Mouse (Mus musculus) heart, adult 2 months (tissue): ENCODE results near the gene Dlat. TPM values are rescaled to one million over a fixed set of nuclear protein-coding genes. Genes with fewer than 3 reads are reported as not detected.
A peak's percentile ranks its signal among the peaks of the same experiment; 100 is the strongest.

ENCODE experiments used
- DNase-seq, 2 experiments: peaks; one replicate each; pipeline ENCODE4 v3.0.0; 2021
- H3K27ac ChIP-seq: fragments of 200-600 bp; 2 replicates; pipeline ENCODE4 v1.8.1; 2022
- H3K27me3 ChIP-seq: fragments of 200-500 bp; 2 replicates; pipeline ENCODE4 v1.6.1; 2012; ENCODE audit warnings: mild to moderate bottlenecking, low read length, inconsistent platforms, mixed read lengths; ENCODE audit not compliant: control insufficient read depth, insufficient read depth
- H3K36me3 ChIP-seq: fragments of 200-500 bp; 2 replicates; pipeline ENCODE4 v1.6.1; 2012; ENCODE audit warnings: low read length, inconsistent platforms; ENCODE audit not compliant: control insufficient read depth, insufficient read depth
- H3K4me1 ChIP-seq: fragments of 200-500 bp; 2 replicates; pipeline ENCODE4 v1.6.1; 2011; ENCODE audit warnings: low read length; ENCODE audit not compliant: control insufficient read depth, insufficient read depth
- H3K4me3 ChIP-seq: fragments of 200-600 bp; 2 replicates; pipeline ENCODE4 v1.8.1; 2022
- H3K79me2 ChIP-seq: fragments of 200-500 bp; replicated peaks from 2 replicates; pipeline ENCODE4 v1.6.1; 2012; ENCODE audit warnings: mild to moderate bottlenecking, inconsistent platforms, low read length, moderate library complexity, mixed read lengths; ENCODE audit not compliant: control insufficient read depth, insufficient read depth
- H3K9ac ChIP-seq: fragments of 200-500 bp; 2 replicates; pipeline ENCODE4 v1.6.1; 2012; ENCODE audit warnings: low read depth, mild to moderate bottlenecking, control low read depth, inconsistent platforms, low read length, mixed read lengths
- CTCF ChIP-seq: fragments of 200-600 bp; IDR thresholded peaks from 2 replicates; pipeline ENCODE4 v1.8.1; 2022; ENCODE audit warnings: antibody characterized with exemption, mild to moderate bottlenecking, moderate library complexity
- EP300 ChIP-seq: fragments of 200-500 bp; IDR thresholded peaks from 2 replicates; pipeline ENCODE4 v1.6.1; 2011; ENCODE audit warnings: low read depth, low read length, control low read depth; ENCODE audit not compliant: insufficient read depth
- POLR2A ChIP-seq: fragments of 200-500 bp; IDR thresholded peaks from 2 replicates; pipeline ENCODE4 v1.6.1; 2011; ENCODE audit warnings: mild to moderate bottlenecking, low read depth, low read length, control low read depth; ENCODE audit not compliant: insufficient read depth
- WGBS: fragments of 180-500 bp; shearing (Covaris S2); methylation state at CpG from one replicate; pipeline ENCODE4 v1.1.7; 2018; 5-methylcytosine and 5-hydroxymethylcytosine counted together
- intact Hi-C: fragments of 180-260 bp; cut with DNase I; formaldehyde crosslinking; loops from one replicate; pipeline ENCODE4 v1.15.1; 2025
- polyA plus RNA-seq: library from polyadenylated mRNA; depleted of rRNA; stranded (reverse); fragments of >200 nt; gene quantifications from 2 replicates; pipeline ENCODE4 v1.2.3, GENCODE M21; 2012
- total RNA-seq, 2 experiments: library from RNA; stranded (reverse); gene quantifications; 2 replicates each; pipeline ENCODE4 v1.2.3; 2021

Gene Dlat
- total and polyA plus RNA-seq, 3 experiments: 175 to 415 (median 364) TPM

DNA sequence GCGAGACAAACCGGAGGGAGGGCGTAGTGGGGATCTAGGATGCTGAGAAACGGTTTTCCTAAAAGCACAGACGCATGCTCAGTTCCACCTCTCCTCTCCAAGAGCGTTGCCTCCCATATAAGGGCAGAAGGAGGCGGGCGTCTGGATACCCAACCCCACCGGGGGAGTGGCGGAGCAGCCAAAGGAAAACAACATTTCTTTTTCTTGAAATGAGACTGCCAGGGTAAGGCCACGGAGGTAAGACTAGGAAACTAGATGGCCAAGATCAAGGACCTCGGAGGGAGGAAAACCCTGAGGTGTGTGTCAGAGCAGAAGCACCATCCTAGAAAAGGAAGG, 38.1 kb upstream of the Dlat start:
- no peaks in the 10 kb centered on the region for H3K79me2 ChIP-seq
- peak overlapping the region; percentile 49; the same call in 1 of the 2 replicates for H3K4me3 ChIP-seq
- peak overlapping the region; percentile 43; the same call in 1 of the 2 replicates for H3K9ac ChIP-seq
- TF ChIP-seq CTCF (no peak), EP300 (no peak), POLR2A (peak; percentile 77)
- peaks cover 2% of the 10 kb centered on the region; the same call in 1 of the 2 replicates for H3K4me1 ChIP-seq
- DNase-seq: peak; percentile 77 to 81
- intact Hi-C loops: loop anchor here (2.0 to 5.0 kb wide), 2 partner anchors 40 to 71 kb away; partner anchors contain the start of genes Dixdc1 and Fdxacb1
- H3K27me3 ChIP-seq: no peaks in the 10 kb centered on the region
- H3K36me3 ChIP-seq: no peaks in the 10 kb centered on the region
- 7% methylated on average over 12 of the region's 12 CpGs for WGBS
- peak overlapping the region; percentile 26; the same call in 1 of the 2 replicates for H3K27ac ChIP-seq

DNA sequence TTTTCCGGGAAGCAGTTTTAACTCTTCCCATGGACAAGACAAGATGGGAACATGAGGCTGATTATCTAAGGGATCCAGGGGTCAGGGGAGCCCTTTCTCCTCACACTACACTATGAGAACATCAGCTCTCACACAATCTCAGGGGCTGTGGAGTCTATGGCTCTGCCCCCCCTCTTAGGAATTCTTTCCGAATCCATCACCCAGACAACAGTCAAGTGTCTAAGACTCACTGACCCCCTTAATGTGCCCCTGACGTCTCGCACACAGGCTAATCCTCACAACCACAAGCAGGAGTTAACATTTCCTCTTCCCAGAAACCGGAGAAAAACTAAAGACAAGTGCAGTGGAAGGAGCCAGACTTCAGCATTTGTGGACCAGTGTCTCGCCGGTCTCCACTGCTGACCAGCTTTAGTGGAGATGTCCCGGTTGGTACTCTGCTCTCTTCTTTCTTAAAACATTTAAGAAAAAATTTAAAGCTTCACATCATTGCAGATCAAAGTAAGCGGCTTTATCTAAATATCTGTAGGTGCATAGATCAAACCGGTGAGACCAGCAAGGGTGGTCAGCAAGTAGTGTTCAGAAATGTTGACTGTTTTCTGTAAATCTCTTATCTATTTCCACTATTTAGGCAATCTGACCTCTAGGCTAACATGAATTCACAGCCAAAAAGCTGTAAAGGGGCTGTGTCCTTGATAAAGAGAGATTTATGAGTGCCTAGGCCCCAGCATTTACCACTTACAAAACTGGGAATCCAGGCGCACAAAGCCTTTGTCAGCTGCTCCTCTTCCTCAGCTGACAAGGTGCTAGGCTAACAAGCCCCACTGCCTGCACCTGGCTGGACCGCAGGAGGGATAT, 37.5 kb upstream of the Dlat start:
- Histone ChIP-seq H3K36me3 (no peaks in the 10 kb centered on the region), H3K79me2 (no peaks in the 10 kb centered on the region), H3K4me1 (peaks cover 2% of the 10 kb centered on the region; the same call in 1 of the 2 replicates), H3K4me3 (no peak overlapping the region), H3K9ac (peak overlapping the region; percentile 43; the same call in 1 of the 2 replicates), H3K27me3 (no peaks in the 10 kb centered on the region), H3K27ac (no peak overlapping the region)
- intact Hi-C loops: loop anchor here (5.0 kb wide), 1 partner anchor 40 kb away; the partner anchor contains the start of gene Dixdc1
- WGBS: 74% methylated on average over 12 of the region's 12 CpGs
- no peak for DNase-seq
- TF ChIP-seq POLR2A (no peak), CTCF (no peak), EP300 (no peak)

DNA sequence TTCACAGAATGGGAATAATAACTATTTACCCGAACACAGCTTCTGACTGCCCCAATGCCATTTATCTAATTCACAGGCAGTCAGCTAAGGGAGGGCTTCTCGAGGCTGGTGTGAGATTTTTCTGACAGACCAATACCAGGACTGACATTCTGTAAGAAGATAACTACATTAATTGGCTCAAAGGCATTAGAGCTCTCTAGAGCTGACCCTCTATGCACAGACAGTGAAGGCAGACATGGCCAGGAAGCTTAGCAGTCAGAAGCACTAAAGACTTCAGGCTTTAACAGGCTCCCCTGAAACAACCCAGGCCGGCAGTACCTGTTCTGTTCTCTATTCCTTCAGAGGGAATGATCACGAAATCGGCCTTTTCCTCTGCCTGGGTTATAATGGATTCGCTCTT, 35.6 kb upstream of the Dlat start:
- Histone ChIP-seq H3K79me2 (no peaks in the 10 kb centered on the region), H3K9ac (no peak overlapping the region), H3K4me1 (peaks cover 2% of the 10 kb centered on the region; the same call in 1 of the 2 replicates), H3K4me3 (no peak overlapping the region), H3K36me3 (no peaks in the 10 kb centered on the region), H3K27ac (no peak overlapping the region), H3K27me3 (no peaks in the 10 kb centered on the region)
- no peak for DNase-seq
- WGBS: 83% methylated on average over 6 of the region's 6 CpGs
- no peak for TF ChIP-seq POLR2A
- TF ChIP-seq CTCF: no peak
- no peak for TF ChIP-seq EP300
- intact Hi-C loops: loop anchor here (5.0 kb wide), 1 partner anchor 42 kb away; the partner anchor contains the start of gene Dixdc1

DNA sequence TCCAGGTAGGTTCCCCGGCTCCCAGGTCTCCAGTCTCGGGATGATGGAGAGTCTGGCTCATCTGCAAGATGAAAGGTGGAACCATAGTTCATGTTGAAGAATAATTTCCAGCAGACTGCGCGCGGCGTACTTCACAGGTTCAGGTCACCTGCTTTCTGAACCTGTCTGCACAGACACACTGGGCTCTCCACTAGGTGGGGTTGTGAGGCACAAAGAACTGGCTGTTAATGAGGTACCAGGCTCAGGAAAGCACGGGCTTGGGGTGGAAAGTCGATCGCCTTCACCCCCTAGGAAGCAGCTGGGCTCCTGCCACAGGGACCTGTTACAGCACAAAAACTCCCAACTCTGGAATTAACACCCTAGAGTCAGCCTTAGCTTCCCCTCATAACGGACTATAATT, 34.1 kb upstream of the Dlat start:
- peak; percentile 63 for TF ChIP-seq CTCF
- no peak for TF ChIP-seq POLR2A
- Histone ChIP-seq H3K27me3 (no peaks in the 10 kb centered on the region), H3K27ac (no peak overlapping the region), H3K4me3 (no peak overlapping the region), H3K36me3 (no peaks in the 10 kb centered on the region), H3K79me2 (no peaks in the 10 kb centered on the region), H3K4me1 (peaks cover 2% of the 10 kb centered on the region; the same call in 1 of the 2 replicates), H3K9ac (no peak overlapping the region)
- intact Hi-C loops: no loop called here
- DNase-seq: peak in 1 of 2 experiments; percentile 17
- 28% methylated on average over 10 of the region's 10 CpGs for WGBS

DNA sequence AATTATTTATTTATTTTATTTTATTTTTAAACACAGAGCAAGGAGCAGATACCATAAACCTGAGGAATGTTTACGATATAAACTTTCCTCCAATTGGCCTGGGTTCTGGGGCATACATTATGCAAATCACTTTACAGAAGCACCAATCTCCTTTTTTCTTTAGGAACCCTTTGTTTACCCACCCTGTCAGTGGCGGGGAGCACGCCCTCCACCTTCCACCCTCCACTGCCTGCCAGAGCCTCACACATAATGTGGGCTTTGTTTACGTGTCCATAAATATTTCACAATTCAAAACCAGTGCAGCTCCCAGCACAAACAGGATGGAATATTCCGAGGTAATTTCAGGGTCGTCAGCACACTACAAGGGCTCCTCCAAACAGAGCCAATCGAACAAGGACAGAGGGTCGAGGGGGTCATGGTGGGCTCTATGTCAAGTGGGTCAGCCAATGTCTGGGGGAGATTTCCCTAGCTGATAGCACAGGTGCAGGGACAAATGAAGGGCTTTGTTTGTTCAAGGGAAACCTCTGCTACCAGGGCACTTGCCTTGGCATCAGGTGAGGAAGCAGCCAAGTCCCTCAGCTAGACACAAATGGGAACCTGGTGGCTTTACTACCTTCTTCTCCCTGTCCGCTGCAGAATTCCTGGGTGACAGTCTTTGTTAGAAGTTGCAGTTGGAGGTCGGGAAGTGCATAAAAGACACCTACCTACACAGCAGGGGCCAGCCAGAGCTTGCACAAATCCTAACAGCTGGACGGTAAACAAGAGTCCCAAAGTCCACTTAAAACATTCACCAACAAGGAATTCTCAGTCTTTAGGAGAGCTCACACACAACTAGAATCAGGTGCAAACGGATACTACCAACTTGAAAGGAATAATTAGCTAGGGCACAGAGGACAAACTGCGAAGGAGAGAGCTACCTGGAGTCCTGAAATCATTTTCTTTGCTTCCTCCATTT, 33.3 kb upstream of the Dlat start:
- 57% methylated on average over 13 of the region's 13 CpGs for WGBS
- DNase-seq: no peak
- H3K4me3 ChIP-seq: no peak overlapping the region
- intact Hi-C loops: no loop called here
- H3K4me1 ChIP-seq: peaks cover 1% of the 10 kb centered on the region; the same call in 1 of the 2 replicates
- H3K79me2 ChIP-seq: no peaks in the 10 kb centered on the region
- no peak for TF ChIP-seq EP300
- TF ChIP-seq POLR2A: no peak
- TF ChIP-seq CTCF: no peak
- H3K9ac ChIP-seq: no peak overlapping the region
- H3K36me3 ChIP-seq: no peaks in the 10 kb centered on the region
- no peak overlapping the region for H3K27ac ChIP-seq
- no peaks in the 10 kb centered on the region for H3K27me3 ChIP-seq
